Mouse (Mus musculus): Measurements from ENCODE around the gene Gtf2a1.
"Not testable (repeated sequence)": the region's sequence is repeated elsewhere in the genome, so short reads cannot be mapped to it uniquely, and the experiment has no call there.

Gene Gtf2a1

GRCm38 (mm10) chr12:91581204-91582070 lies 8.8 kb downstream of the Gtf2a1 start:
- no peak for DNase-seq (ENCODE audit: low spot score in 2 of 2)

GRCm38 (mm10) chr12:91579665-91580064 lies 10.6 kb downstream of the Gtf2a1 start:
- DNase-seq (ENCODE audit: low spot score in 2 of 2): no peak

GRCm38 (mm10) chr12:91571708-91572107 lies 18.6 kb downstream of the Gtf2a1 start:
- no peak for DNase-seq (ENCODE audit: low spot score in 2 of 2)

- DNase-seq (ENCODE audit: low spot score in 2 of 2): no peak
Observed at GRCm38 (mm10) chr12:91569255-91569654, 21.0 kb downstream of the Gtf2a1 start.

- no peak for DNase-seq (ENCODE audit: low spot score in 2 of 2)
Observed at GRCm38 (mm10) chr12:91567145-91567544, 23.1 kb downstream of the Gtf2a1 start.

GRCm38 (mm10) chr12:91558152-91558551 lies 32.1 kb downstream of the Gtf2a1 start:
- not testable (repeated sequence) for DNase-seq (ENCODE audit: low spot score in 2 of 2)

- not testable (repeated sequence) for DNase-seq (ENCODE audit: low spot score in 2 of 2)
Observed at GRCm38 (mm10) chr12:91557358-91558005, 32.8 kb downstream of the Gtf2a1 start.

- DNase-seq (ENCODE audit: low spot score in 2 of 2): peak; percentile 34 to 64
Observed at GRCm38 (mm10) chr12:91551773-91552526, 38.3 kb downstream of the Gtf2a1 start.

- DNase-seq (ENCODE audit: low spot score in 2 of 2): no peak
Observed at GRCm38 (mm10) chr12:91549471-91549870, 40.8 kb downstream of the Gtf2a1 start.

GRCm38 (mm10) chr12:91540202-91540601 lies 50.1 kb downstream of the Gtf2a1 start:
- DNase-seq (ENCODE audit: low spot score in 2 of 2): no peak

- DNase-seq (ENCODE audit: low spot score in 2 of 2): no peak
Observed at GRCm38 (mm10) chr12:91534514-91534913, 55.8 kb downstream of the Gtf2a1 start.

GRCm38 (mm10) chr12:91523626-91524025 lies 66.7 kb downstream of the Gtf2a1 start:
- DNase-seq (ENCODE audit: low spot score in 2 of 2): no peak

- DNase-seq (ENCODE audit: low spot score in 2 of 2): no peak
Observed at GRCm38 (mm10) chr12:91517808-91518207, 72.5 kb downstream of the Gtf2a1 start.

- DNase-seq (ENCODE audit: low spot score in 2 of 2): no peak
Observed at GRCm38 (mm10) chr12:91513980-91514379, 76.3 kb downstream of the Gtf2a1 start.

GRCm38 (mm10) chr12:91511766-91512165 lies 78.5 kb downstream of the Gtf2a1 start:
- no peak for DNase-seq (ENCODE audit: low spot score in 2 of 2)
